Mouse (Mus musculus): ENCODE data around the gene Fam20a. TPM values are rescaled to one million over a fixed set of nuclear protein-coding genes. Genes with fewer than 3 reads are reported as not detected.

Fam20a gene
- polyA plus RNA-seq, 1 experiment, result 17.6 TPM

DNA sequence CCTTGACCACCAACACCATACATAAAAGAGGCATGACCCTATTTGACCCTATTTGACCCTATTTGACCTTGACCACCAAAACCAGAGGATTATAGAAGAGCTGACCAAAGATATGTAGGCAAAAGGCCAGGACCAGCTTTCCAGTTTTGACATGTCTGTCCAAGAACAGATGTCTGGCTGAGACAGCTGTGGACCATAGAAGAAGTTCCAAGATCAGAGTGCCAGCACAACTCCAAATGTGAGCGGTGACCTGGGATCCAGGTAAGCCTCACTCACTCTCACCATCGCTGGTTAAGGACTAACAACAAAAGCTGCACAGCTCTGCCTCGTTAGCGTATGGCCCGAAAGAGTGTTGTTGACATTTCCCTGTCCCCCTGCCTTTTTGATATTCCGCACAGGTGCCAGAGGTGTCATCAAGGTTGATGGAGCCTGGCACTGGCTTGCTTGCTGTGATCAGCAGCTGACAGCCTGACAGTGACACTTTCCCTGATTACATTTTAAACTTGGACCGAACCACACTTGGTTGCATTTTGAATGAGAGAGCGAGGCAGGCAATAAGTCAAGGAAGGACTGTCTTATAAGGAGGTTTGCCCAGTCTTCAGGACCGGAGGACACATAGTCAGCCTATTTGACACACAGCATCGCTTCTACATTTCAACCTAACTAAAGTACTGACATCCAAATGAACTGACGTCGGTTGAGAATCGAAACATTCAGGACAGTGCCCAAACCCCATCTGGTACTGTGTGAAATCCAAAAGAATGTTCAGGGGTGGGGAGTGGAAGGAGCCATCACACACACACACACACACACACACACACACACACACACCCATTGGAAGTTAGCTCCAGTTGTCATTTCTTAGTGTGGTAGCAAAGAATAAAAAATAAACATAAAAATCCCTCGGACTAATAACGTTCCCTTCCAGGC lies 3.8 kb downstream of the Fam20a start:
- 76% methylated on average over 15 of the region's 15 CpGs for WGBS
- no peaks in the 10 kb centered on the region for H3K4me1 ChIP-seq (ENCODE audit: control insufficient read depth, insufficient read depth, low read length)
- no peak for DNase-seq
- no peak overlapping the region for H3K4me3 ChIP-seq (replicated peaks; ENCODE audit: extremely low read depth, low read depth, low read length)
- TF ChIP-seq CTCF (IDR thresholded peaks at IDR 0.05; ENCODE audit: insufficient read depth, low read length) (no peak), POLR2A (IDR thresholded peaks at IDR 0.05; ENCODE audit: borderline replicate concordance, extremely low read depth, low read depth, low read length) (no peak)

DNA sequence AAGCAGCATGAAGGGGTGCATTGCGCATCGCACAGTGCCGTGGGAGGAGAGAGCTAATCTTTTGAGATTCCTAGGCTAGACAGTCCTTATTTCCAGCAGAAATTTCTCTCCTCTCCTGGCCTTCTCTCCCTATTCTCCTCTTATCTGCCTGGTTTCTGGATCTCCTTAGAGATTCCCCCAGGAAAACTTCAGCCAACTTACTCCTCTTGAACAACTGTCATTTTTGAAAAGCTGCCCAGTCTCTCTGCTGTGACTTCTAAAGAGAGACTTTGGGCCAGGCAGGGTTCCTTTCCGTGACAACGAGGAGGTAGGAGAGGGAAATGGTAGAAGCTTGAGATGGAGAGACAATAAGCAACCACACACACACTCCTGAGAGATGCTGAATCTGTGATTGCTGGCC lies 4.6 kb downstream of the Fam20a start:
- TF ChIP-seq POLR2A (IDR thresholded peaks at IDR 0.05; ENCODE audit: borderline replicate concordance, extremely low read depth, low read depth, low read length) (no peak), CTCF (IDR thresholded peaks at IDR 0.05; ENCODE audit: insufficient read depth, low read length) (no peak)
- Histone ChIP-seq H3K4me3 (replicated peaks; ENCODE audit: extremely low read depth, low read depth, low read length) (no peak overlapping the region), H3K4me1 (ENCODE audit: control insufficient read depth, insufficient read depth, low read length) (no peaks in the 10 kb centered on the region)
- 62% methylated on average over 5 of the region's 5 CpGs for WGBS
- DNase-seq, result no peak

DNA sequence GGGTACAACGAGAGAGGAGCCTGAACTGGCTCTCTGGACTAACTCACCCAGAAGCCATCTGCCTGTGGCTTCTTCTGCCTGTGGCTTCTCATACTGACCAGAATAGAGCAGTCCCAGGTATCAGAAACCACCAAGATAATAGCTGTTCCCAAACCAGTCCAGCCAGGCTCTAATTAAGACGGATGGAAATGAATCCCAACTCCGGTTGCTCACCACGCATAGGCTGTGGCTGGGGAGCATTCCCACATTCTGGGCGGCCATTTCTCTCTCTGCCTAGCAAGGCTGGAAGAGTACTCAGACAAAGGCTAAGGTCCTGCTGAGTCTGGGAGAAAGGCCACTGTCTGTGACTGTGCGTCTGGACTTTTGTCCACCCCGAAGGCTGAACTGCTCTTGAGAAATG lies 5.1 kb downstream of the Fam20a start:
- Histone ChIP-seq H3K4me1 (ENCODE audit: control insufficient read depth, insufficient read depth, low read length) (no peaks in the 10 kb centered on the region), H3K4me3 (replicated peaks; ENCODE audit: extremely low read depth, low read depth, low read length) (no peak overlapping the region)
- 71% methylated on average over 7 of the region's 7 CpGs for WGBS
- TF ChIP-seq CTCF (IDR thresholded peaks at IDR 0.05; ENCODE audit: insufficient read depth, low read length) (no peak), POLR2A (IDR thresholded peaks at IDR 0.05; ENCODE audit: borderline replicate concordance, extremely low read depth, low read depth, low read length) (no peak)
- DNase-seq, result no peak

DNA sequence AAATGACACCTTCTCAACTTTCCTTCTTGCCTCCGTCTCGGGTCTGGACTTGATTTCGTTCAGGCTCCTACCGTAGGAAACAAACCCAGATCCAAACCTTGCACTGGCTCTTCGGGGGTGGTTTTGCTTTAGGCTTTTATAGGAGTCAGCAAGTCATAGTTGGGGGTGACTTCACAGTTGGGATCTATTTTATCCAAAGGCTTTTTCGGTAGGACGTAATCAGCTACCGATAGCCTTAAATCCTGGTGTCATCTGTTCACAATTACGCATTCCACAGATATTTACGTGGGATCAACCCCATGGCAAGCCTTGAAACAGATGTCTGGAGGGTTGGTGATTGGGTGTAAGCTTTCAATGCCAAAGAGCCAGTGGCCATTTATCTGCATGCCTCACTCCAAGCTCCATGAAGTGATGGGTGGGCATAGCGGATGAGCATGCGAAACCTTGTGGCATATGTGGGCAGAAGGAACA lies 6.7 kb downstream of the Fam20a start:
- Histone ChIP-seq H3K4me1 (ENCODE audit: control insufficient read depth, insufficient read depth, low read length) (no peaks in the 10 kb centered on the region), H3K4me3 (replicated peaks; ENCODE audit: extremely low read depth, low read depth, low read length) (no peak overlapping the region)
- TF ChIP-seq POLR2A (IDR thresholded peaks at IDR 0.05; ENCODE audit: borderline replicate concordance, extremely low read depth, low read depth, low read length) (no peak), CTCF (IDR thresholded peaks at IDR 0.05; ENCODE audit: insufficient read depth, low read length) (no peak)
- 92% methylated on average over 12 of the region's 12 CpGs for WGBS
- no peak for DNase-seq

DNA sequence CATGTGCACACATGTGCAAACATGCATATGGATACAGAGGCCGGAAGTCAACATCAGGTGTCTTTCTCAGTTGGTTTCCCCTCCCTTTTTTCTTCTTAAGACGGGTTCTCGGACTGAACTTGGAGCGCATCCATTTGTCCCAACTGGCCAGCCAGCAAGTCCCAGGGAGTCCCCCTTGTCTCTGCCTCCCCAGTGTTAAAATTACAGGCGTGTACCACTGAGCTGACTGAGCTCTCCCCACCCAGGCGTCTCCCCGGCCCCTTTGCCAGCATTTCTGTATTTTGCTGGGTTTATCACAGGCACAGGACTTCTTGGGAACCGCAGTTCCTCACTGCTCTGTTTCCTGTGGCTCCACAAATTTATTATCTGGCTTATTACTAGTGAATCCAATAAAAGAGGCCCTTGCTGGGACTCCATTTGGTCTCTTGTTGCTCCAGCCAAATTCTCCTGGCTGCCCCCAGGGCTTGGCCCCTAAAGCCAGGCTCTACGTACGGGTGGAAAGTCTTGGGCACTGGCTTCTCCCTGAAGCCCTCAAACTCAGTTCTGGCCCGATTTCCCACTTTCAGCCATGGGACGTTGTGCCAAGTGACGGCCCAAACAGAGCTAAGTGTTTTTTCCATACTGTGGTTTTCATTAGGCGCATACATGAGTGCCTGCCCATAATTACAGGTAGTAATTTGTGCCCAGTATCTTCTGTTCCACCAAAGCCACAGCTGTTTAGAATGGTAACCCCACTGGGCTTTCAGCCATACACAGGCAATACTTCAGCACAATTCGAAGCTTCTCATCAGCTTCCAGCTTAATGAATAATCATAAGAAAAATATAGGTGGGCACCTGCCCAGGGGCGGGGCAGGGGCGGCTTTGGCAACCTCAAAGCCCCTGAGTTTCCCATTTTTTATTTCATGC lies 7.5 kb downstream of the Fam20a start:
- H3K4me3 ChIP-seq (replicated peaks; ENCODE audit: extremely low read depth, low read depth, low read length), result no peak overlapping the region
- WGBS, result 83% methylated on average over 17 of the region's 17 CpGs
- TF ChIP-seq CTCF (IDR thresholded peaks at IDR 0.05; ENCODE audit: insufficient read depth, low read length) (no peak), POLR2A (IDR thresholded peaks at IDR 0.05; ENCODE audit: borderline replicate concordance, extremely low read depth, low read depth, low read length) (no peak)
- no peaks in the 10 kb centered on the region for H3K4me1 ChIP-seq (ENCODE audit: control insufficient read depth, insufficient read depth, low read length)
- DNase-seq, result no peak

- WGBS, result 80% methylated on average over 5 of the region's 5 CpGs
- H3K4me3 ChIP-seq (replicated peaks; ENCODE audit: extremely low read depth, low read depth, low read length), result no peak overlapping the region
- DNase-seq, result no peak
- 0 out of 2 replicates have a peak, but pooled peaks cover 2% of the 10 kb centered on the region for H3K4me1 ChIP-seq (ENCODE audit: control insufficient read depth, insufficient read depth, low read length)
- no peak for TF ChIP-seq CTCF (IDR thresholded peaks at IDR 0.05; ENCODE audit: insufficient read depth, low read length)
- TF ChIP-seq POLR2A (IDR thresholded peaks at IDR 0.05; ENCODE audit: borderline replicate concordance, extremely low read depth, low read depth, low read length), result no peak
Measured at GRCm38 (mm10) chr11:109709501-109709900, 12.6 kb downstream of the Fam20a start.

GRCm38 (mm10) chr11:109708786-109709185 lies 13.3 kb downstream of the Fam20a start:
- Histone ChIP-seq H3K4me3 (replicated peaks; ENCODE audit: extremely low read depth, low read depth, low read length) (no peak overlapping the region), H3K4me1 (ENCODE audit: control insufficient read depth, insufficient read depth, low read length) (0 out of 2 replicates have a peak, but pooled peaks cover 2% of the 10 kb centered on the region)
- TF ChIP-seq POLR2A (IDR thresholded peaks at IDR 0.05; ENCODE audit: borderline replicate concordance, extremely low read depth, low read depth, low read length), result no peak
- no peak for TF ChIP-seq CTCF (IDR thresholded peaks at IDR 0.05; ENCODE audit: insufficient read depth, low read length)
- no peak for DNase-seq
- 87% methylated on average over 4 of the region's 4 CpGs for WGBS

- 0 out of 2 replicates have a peak, but pooled peaks cover 2% of the 10 kb centered on the region for H3K4me1 ChIP-seq (ENCODE audit: control insufficient read depth, insufficient read depth, low read length)
- WGBS, result 71% methylated on average over 3 of the region's 3 CpGs
- no peak overlapping the region for H3K4me3 ChIP-seq (replicated peaks; ENCODE audit: extremely low read depth, low read depth, low read length)
- no peak for DNase-seq
- no peak for TF ChIP-seq CTCF (IDR thresholded peaks at IDR 0.05; ENCODE audit: insufficient read depth, low read length)
- no peak for TF ChIP-seq POLR2A (IDR thresholded peaks at IDR 0.05; ENCODE audit: borderline replicate concordance, extremely low read depth, low read depth, low read length)
Measured at GRCm38 (mm10) chr11:109707442-109707841, 14.6 kb downstream of the Fam20a start.

GRCm38 (mm10) chr11:109706586-109706985 lies 15.5 kb downstream of the Fam20a start:
- WGBS, result 72% methylated on average over 4 of the region's 4 CpGs
- H3K4me3 ChIP-seq (replicated peaks; ENCODE audit: extremely low read depth, low read depth, low read length), result no peak overlapping the region
- no peak for DNase-seq
- H3K4me1 ChIP-seq (ENCODE audit: control insufficient read depth, insufficient read depth, low read length), result 0 out of 2 replicates have a peak, but pooled peaks cover 2% of the 10 kb centered on the region
- TF ChIP-seq POLR2A (IDR thresholded peaks at IDR 0.05; ENCODE audit: borderline replicate concordance, extremely low read depth, low read depth, low read length), result no peak
- TF ChIP-seq CTCF (IDR thresholded peaks at IDR 0.05; ENCODE audit: insufficient read depth, low read length), result no peak
